Mouse (Mus musculus): ENCODE results near the gene Zyg11a.
"Not testable (repeated sequence)": the region's sequence is repeated elsewhere in the genome, so short reads cannot be mapped to it uniquely, and the experiment has no call there.

Zyg11a gene

DNA sequence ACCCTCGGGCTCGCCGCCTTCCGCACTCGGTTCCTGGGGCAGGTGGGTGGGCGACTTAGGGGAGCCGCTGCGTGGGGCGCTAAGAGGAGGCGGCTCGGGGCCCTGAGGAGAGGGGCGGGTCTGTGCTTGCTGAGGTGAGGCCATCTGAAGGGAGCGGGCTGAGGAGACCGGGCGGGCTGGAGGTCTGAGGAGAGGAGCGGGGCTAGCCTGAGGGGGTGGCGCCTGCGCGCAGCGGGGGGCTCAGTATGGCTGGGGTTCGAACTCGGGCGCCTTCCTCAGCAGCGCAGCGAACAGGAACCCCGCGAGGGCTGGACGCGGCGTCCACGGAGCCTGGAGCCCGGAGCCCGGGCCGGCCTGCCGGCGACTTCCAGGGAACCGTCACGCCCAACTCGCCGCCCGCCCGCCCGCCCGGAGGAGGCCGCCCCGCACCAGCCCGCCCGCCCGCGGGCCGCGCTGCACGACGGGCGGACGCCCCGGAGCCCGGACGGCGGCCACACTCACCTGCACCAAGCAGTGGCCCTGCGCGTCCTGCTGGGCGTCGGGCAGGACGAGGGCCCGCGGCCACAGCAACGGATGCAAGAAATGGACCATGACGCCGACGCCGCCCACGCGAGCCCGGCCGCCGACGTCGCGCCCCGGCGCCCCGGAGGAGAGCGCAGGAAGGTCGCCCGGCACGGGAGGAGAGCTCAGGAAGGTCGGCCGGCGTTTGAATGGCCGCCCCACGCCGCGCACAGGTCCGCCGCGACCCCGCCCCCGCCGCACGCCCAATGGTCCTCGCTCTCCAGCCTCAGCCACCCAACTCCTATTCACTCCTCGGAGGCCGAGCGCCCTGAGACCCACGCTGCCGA is at the start of gene Zyg11a:
TSS of gene Zyg11a (minus strand) at position 717 of the 848 bp plus-strand sequence.
- DNase-seq (ENCODE audit: low spot score) = no peak

DNA sequence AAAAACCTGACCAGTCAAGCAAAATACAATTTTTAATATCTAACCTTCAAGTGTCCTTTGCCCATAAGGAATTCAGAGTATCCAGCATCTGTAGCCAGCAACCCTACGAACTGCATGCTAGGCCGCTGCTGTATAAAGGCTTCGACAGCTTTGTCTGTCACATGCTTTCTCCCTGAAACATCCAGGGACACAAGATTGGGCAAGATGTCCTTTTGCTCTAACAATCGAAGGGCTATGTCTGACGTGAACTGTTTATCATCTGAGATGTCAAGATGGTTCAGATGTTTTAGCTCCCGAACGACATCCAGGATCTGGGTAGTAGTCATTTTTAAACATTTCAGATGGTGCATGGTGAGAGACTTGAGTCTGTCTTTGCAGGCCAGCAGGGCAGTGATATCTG is 47.9 kb upstream of the Zyg11a start:
- no peak for DNase-seq (ENCODE audit: low spot score)

DNA sequence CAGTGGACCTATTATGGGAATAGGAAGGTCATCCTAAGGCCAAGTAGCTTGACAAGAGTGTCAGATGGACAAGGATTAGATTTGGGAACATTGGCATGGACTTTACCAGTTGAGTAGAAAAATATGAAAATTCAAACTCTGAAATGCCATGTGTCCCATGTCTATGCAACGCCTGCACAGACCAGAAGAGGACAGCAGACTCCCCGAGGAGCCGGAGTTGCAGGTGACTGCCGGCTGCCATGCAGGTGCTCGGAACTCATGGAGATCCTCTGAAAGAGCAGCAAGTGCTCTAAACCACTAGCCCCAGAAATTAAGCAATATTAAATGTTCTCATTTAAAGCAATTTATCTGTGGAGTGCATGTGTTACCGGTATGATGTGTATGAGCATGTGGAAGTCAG is 35.5 kb upstream of the Zyg11a start:
- DNase-seq (ENCODE audit: low spot score) = no peak

DNA sequence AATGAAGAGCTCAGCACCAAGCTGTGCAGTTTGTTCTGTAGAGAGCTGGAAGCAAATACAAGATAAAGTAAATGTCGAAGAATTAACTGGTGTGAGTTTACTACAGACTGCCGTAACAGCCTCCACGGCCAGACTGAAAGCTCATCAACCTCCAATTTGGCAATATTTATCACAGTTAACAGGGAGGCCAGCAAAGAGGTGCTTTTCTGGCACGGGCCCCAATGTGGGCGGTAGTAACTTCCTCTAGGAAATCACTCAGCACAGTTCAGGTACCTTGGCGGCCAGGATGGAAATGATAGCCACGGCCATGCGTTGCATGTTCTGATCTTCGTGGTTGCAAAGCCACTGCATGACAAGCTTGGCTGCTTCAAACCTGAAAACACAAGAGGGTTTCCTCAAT is 32.7 kb upstream of the Zyg11a start:
- no peak for DNase-seq (ENCODE audit: low spot score)

DNA sequence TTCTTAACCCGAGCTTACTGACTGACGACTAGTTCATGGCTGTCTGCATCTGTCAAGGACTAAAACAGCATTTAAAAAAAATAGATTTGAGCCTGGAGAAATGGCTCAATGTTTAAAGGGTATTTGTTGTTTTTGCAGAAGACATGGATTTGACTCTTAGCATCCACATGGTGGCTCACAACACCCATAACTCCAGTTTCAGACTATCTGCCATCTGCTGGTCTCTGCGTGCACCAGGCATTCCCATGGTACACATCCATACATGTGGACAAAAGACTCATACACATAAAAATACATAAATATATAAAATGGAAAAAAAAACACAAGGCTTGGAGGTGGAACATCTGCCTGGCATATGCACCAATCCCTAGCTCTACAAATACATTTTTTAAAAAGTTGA is 31.5 kb upstream of the Zyg11a start:
- DNase-seq (ENCODE audit: low spot score) = no peak

DNA sequence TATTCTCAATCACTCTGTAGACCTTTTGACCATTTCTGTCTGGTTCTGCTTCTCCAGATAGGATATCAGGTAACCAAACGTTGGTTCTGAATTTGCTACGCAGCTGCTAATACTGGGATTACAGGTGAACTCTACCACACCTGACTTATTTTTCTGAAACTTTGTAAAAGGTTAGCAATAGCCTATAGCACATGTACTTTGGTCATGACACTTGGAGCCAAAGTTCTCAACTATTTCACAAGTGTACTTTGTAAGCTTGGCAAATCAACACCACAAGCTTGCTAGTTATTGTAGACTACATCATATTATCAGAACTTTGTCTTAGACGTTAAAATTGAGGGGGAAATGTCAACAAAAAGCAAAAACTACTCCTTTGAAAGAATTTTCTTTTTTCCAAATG is 15.8 kb upstream of the Zyg11a start:
- no peak for DNase-seq (ENCODE audit: low spot score)

DNA sequence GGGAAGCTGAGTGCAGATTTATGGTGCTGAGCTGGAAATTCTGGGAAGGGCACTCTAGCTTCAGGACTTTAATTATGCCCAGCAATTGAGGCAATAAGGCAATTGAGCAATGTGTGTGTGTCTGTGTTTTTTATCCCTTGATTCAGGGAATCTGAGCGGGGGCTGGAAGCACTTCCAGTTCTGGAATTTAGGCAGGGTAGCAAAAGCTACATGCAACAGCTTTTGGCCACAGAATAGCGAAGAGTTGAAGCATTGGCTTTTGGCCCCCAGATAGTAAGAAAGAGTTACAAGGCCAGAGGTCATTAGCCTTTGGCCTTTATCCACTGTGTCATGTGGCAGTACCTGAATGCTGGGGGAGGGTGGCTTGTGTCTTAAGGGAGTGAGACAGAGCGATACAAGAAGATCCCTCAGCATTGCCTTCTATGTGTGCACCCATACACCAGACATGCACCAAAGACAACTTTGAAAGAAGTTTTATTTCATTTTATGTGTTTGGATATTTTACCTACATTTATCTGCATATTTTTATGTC is 7.6 kb upstream of the Zyg11a start:
- no peak for DNase-seq (ENCODE audit: low spot score)

DNA sequence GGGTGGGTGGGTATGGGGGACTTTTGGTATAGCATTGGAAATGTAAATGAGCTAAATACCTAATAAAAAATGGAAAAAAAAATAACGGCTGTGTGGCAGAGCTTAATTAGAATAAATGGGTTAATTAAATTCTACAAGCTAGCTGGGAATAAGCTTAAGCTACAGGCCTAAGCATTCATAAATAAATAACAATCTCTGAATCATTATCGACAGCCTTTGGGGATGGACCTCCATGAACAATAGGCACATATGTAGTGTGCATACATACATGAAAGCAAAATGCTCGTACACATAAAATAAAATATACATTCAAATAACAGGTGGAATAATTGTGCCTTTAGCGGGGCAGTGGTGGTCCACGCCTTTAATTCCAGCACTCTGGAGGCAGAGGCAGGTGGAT is 4.7 kb upstream of the Zyg11a start:
- no peak for DNase-seq (ENCODE audit: low spot score)

DNA sequence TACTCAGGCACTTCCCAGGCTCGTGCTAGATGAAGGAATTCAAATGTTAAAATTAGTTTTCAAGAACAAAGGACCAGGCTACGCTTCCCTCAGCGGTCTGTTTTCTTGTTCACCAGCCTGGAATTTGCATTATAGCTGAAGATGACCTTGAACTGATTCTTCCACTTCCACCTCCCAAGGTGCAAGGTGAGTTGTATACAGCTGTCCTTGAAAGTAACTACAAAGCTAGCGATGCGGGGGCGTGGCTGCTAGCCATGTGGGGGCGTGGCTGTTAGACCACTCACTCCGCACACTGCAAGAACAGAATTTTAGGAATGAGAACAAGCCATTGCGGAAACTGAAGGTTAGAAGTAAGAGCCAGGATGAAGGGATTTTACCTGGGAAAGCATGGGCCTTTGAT is 1.2 kb upstream of the Zyg11a start:
- no peak for DNase-seq (ENCODE audit: low spot score)

DNA sequence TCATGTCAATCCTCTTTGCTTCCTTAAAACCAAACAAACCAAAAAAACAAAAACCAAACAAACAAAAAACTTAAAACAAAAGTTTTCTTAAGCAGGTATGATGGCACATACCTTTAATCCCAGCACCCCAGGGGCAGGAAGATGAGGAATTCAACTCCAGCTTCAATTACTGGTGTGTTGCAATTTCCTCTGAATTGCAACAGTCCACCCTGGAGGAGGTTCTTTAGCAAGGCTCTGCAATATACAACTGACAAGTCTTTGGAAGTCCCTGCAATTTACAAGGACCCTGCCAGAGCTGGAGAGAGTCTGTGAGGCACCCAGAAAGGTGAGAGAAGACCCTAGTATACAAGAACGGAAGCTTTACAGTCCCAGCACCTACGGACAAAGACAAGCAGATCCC is 4.8 kb downstream of the Zyg11a start:
- DNase-seq (ENCODE audit: low spot score) = no peak

DNA sequence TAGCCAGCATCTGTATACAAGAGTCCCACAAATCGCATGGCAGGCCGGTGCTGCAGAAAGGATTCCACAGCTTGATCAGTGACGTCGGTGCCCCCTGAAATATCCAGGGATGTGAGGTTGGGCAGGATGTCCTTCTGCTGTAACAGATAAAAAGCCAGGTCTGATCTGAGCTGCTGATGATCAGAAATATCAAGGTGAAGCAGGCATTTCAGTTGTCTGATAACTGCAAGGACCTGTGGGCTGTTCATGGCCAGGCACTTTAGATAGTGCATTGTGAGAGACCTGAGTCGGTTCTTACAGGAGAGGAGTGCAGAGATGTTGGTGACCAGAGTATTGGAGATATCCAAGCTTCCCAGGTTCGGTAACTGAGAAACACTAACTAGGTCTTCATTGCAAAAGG is 13.2 kb downstream of the Zyg11a start:
- DNase-seq (ENCODE audit: low spot score) = no peak

DNA sequence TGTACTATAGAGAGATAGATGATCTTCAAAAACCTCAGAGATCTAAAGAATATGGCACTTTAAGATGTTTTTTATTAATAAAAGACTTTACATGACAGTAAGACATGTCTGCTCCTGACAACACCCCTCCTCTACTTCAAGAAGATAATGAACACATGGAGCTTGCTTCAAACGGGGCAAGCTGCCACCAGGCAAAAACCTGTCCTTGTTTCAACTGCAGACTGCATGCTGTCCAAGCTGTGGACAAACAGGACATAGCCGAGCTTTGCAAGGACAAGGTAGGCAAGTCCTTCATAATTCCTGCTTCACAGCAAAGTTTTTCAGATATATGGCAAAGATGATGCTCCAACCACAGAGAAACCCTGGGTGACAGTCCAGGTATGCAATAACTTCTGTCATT is 18.6 kb downstream of the Zyg11a start:
- DNase-seq (ENCODE audit: low spot score) = no peak

DNA sequence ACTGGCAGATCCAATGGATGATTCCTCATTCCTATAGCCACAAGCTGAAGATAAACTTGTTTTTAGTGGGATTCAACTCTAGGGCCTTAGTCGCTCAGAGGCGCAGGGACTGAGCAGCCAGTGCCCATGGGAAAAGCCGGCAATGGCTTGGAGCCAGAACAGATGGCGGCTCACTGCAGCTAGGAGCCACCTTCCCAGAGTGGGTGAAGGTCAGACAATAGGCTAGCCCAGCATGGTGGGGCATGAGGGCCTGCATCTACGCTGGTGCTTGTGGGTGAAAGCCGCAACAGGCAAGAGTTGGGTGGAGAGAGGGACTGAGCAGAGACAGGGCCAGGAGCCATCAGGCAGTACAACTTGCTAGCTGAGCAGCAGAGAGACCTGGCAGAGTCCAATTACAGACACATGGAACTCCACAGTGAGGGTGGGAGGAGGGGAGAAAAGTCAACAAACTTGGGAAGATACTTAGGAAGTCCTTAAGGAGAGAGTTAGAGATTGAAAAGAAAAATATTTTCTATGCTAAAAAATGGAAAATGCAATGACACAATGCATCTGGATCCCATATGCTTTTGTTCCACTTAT is 21.5 kb downstream of the Zyg11a start:
- no peak for DNase-seq (ENCODE audit: low spot score)

DNA sequence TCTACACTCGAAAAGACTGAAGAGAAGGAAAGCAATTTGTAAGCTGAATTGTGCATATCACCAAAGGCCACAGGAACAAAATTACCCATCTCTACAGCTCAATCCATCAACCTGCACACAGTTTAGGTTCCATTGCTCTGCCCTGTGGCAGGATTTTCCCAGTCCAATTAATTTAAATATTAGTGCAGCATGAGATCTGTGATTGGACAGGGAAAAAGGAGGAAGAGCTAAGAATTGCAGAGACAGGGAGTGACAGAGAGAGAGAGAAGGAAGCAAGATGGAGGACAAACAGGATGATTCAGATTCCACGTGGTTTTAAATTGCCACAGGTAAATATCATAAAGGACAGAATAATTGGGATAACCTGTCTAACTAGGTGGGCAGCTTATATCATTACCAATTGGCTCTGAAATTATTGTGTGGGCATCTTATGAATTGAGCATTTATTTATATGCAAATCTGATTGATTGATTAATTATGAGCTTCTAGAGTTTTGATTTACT is 25.0 kb downstream of the Zyg11a start:
- DNase-seq (ENCODE audit: low spot score) = no peak

DNA sequence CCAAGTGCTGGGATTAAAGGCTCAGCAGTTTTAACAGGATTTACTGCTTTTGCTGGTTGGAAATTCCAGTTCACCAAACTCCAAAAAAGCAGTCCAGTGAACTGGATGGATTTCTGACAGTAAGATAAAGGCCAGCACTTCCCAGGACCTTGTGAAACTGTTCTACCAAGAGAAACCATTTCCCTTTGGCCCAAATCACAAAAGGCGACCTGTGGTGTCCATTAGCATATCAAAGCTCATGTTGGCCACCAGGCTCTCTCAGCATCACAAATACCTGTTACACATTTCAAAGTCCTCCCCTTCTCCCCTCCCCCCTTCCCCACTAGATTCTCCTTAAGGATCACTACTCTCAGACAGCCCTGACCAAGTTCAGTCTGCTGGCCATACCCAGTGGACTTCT is 35.6 kb downstream of the Zyg11a start:
- DNase-seq (ENCODE audit: low spot score) = no peak

DNA sequence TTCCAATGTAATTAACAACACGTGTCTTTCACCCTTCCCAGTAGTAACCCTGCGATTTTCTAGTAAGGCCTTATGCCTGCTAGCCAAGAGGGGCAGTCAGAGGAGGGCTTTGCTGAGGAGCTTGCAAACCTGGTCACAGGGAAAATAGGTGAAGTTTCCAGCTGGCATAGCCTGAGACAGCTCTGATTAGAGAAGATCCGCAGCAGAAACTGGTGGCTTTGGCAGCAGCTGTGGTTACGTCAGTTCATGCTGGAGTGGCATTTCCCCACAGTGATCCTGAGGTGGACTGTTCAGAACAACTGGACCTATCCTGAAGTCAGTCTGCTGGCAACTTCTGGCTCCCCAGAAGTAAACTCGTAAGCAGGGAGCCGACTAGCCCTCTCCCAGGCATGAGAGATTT is 49.8 kb downstream of the Zyg11a start:
- DNase-seq (ENCODE audit: low spot score) = no peak

DNA sequence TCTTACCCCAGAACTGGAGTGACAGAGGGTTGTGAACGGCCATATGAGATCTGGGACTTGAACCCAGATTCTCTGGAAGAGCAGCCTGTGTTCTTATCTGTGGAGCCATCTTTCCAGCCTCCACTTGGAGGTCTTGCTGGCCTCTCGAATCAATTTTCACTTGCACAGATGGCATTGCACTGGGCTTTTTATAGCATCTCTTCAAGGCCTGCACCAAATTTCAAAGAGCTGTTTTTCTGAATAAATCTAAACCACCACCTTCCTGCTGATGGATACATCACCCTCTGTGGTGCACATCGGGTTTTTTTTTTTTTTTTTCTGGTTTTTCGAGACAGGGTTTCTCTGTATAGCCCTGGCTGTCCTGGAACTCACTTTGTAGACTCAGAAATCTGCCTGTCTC is 51.0 kb downstream of the Zyg11a start:
- DNase-seq (ENCODE audit: low spot score) = no peak

DNA sequence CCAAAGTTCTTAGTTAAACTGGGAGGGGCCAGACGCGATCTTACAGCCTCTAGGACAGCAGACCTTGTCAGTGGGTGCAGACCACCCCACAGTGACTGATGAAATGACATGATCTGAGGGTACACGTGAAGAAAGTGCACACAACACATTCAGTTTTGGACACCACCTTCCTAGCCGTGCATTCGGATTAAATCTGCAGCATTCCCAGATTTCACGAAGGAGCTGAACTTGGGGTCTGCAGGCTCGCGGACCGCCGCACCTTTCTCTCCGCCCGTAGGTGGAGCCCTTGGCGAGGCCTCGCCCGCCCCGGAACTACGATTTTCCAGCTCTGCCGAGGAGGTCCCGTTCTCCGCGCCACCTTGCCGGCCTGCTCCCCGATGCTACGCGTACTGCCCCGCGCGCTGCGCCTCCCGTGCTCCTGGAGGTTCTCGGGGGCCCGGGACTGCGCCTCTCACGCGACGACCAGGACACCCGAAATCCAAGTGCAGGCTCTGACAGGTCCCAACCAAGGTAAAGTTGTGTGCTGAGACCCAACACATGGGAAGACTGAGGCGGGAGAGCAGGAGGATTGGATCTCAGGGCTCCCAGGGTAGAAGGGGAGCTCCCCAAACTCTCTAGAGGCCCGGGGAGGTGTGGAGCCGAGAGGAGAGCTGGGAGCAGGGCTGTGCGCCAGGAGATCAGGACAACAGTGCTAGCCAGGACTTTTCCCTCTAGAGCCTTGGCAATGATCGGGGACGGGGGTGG is 52.5 kb downstream of the Zyg11a start, which contains the start of gene Echdc2:
TSS of gene Echdc2 (plus strand) at position 286 of the 744 bp plus-strand sequence.
- DNase-seq (ENCODE audit: low spot score) = peak; percentile 15

DNA sequence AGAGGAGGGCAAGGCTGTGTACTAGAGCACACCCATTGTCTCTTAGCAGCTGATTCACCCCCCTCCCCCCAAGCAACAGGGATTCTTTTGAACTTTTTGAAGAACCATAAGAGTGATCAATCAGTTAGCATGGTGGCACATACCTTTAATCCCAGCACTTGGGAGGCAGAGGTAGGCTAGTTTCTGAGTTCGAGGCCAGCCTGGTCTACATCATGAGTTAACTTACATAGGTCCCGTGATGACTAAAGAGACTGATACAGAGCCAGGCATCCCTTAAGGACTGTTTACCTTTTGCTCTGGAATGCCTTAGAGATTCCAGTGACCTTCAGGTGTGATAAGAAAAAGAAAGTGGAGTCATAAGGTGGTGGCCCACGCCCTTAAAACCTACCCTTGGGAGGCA is 54.6 kb downstream of the Zyg11a start:
- DNase-seq (ENCODE audit: low spot score) = no peak

DNA sequence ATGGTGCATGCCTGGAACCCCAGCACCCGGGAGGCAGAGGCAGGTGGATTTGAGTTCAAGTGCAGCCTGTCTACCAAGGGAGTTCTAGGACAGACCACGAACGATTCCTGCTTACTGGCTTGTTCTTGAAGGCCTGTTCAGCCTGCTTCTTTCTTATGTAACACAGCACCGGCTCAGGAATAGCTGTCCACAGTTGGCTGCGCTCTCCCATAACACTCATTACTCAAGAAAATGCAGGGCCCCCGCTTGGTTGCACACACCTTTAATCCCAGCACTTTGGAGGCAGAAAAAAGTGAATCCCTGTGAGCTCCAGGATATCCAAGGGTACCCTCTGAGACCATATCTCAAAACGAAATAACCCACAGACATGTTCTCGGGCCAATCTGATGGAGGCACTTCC is 55.9 kb downstream of the Zyg11a start:
- DNase-seq (ENCODE audit: low spot score) = no peak

DNA sequence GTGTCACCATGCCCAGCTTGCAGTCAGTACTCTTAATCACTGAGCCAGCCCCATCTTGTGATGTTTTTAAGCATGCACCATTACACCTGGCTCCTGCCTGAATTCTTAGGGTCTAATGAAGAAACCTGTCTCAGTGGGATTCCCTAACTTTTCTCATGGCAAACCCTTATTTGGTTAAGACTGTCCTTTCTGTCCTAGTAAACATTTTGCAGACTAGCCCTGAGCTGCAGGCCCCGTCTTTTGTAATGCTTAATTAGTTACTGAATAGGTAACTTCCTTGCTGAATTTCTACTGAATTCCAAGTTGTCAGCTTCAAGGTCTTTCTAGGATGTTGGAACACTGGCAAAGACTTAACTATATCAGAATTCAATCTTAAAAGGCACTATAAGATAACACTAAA is 62.7 kb downstream of the Zyg11a start:
- not testable (repeated sequence) for DNase-seq (ENCODE audit: low spot score)

DNA sequence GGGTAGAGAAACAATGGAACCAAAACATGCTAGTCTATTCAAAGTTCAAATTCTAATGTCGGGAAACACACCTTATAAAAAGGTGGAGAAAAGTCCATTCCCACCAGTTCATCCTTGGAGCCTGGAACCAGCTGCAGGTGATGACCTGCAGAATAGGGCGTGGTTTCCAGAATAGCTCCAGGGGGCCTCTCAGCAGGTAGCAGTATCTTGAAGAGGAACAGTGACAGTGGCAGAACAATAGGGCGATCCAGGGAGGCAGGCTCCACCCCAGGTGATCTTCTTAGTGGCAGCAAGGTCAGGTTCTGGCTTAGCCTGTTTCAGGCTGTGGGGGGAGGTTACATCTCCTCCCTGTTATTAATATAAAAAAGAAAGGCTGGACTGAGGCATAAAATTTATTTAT is 72.3 kb downstream of the Zyg11a start:
- not testable (repeated sequence) for DNase-seq (ENCODE audit: low spot score)

DNA sequence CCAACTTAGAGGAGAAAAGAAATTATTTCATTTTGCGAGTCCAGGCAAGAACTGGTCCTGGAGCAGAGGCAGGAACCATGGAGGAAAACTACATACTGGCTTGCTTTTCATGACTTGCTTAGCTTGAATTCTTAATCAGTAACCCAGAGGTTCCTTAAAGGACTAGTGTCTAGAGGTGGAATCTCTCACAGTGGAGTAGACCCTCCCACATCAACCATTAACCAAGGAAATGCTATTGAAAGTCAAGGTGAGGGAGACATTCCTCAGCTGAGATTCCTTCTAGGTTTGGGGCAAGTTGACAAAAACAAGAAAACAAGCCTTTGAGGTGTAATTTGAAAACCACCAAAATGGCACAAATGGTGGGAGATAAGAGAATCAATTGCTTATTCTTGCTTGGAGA is 73.0 kb downstream of the Zyg11a start, which contains the start of gene Scp2:
TSS of gene Scp2 (minus strand) at position 119 of the 400 bp plus-strand sequence.
- DNase-seq (ENCODE audit: low spot score) = no peak
